Mouse (Mus musculus): ENCODE results near the gene Ttc6. TPM values are rescaled to one million over a fixed set of nuclear protein-coding genes. Genes with fewer than 3 reads are reported as not detected.

Ttc6 gene
- polyA plus RNA-seq (2014; fragmentation: Nextera tagmentation; extraction: Ambion mirVana), result 0.31 and 0.38 TPM in 2 replicates

- H3K27me3 ChIP-seq (ENCODE audit: control insufficient read depth, insufficient read depth, low read length), result no peaks in the 10 kb centered on the region
- no peak within 1 kb of the TSS for H3K9ac ChIP-seq (replicated peaks; ENCODE audit: low read length)
- H3K4me2 ChIP-seq (ENCODE audit: low read depth, low read length), result no peak within 1 kb of the TSS
- DNase-seq (ENCODE audit: low spot score) (no peak), ATAC-seq (replicated peaks; ENCODE audit: insufficient number of reproducible peaks, low FRiP score, low TSS enrichment, low read depth) (no peak)
- H3K27ac ChIP-seq (replicated peaks; ENCODE audit: low read depth, low read length), result no peak within 1 kb of the TSS
- no peaks in the 10 kb centered on the region for H3K9me3 ChIP-seq (replicated peaks; ENCODE audit: control insufficient read depth, low read length)
- H3K4me3 ChIP-seq (ENCODE audit: low read depth, low read length), result no peak within 1 kb of the TSS
- no peaks in the 10 kb centered on the region for H3K4me1 ChIP-seq (ENCODE audit: control insufficient read depth, insufficient read depth, low read length)
- WGBS, result 82% methylated on average over 6 of the region's 6 CpGs
- H3K36me3 ChIP-seq (replicated peaks; ENCODE audit: control insufficient read depth, insufficient read depth, low read depth, low read length), result no peaks in the 10 kb centered on the region
These were observed at the start of gene Ttc6 for GRCm38 (mm10) chr12:57563909-57564308. Gene Ttc6, plus strand, starts transcription at chr12:57564113.

- ATAC-seq (replicated peaks; ENCODE audit: insufficient number of reproducible peaks, low FRiP score, low TSS enrichment, low read depth) (no peak), DNase-seq (ENCODE audit: low spot score) (no peak)
- 76% methylated on average over 1 of the region's 1 CpGs for WGBS
- H3K4me3 ChIP-seq (ENCODE audit: low read depth, low read length), result no peak overlapping the region
- no peak overlapping the region for H3K9ac ChIP-seq (replicated peaks; ENCODE audit: low read length)
- no peaks in the 10 kb centered on the region for H3K9me3 ChIP-seq (replicated peaks; ENCODE audit: control insufficient read depth, low read length)
- no peaks in the 10 kb centered on the region for H3K4me1 ChIP-seq (ENCODE audit: control insufficient read depth, insufficient read depth, low read length)
- no peak overlapping the region for H3K4me2 ChIP-seq (ENCODE audit: low read depth, low read length)
- H3K36me3 ChIP-seq (replicated peaks; ENCODE audit: control insufficient read depth, insufficient read depth, low read depth, low read length), result no peaks in the 10 kb centered on the region
- no peaks in the 10 kb centered on the region for H3K27me3 ChIP-seq (ENCODE audit: control insufficient read depth, insufficient read depth, low read length)
- H3K27ac ChIP-seq (replicated peaks; ENCODE audit: low read depth, low read length), result no peak overlapping the region
These were observed 49.4 kb upstream of the Ttc6 start for GRCm38 (mm10) chr12:57514552-57514951.

GRCm38 (mm10) chr12:57515702-57516377, 48.1 kb upstream of the Ttc6 start:
- Histone ChIP-seq H3K9me3 (replicated peaks; ENCODE audit: control insufficient read depth, low read length) (no peaks in the 10 kb centered on the region), H3K27me3 (ENCODE audit: control insufficient read depth, insufficient read depth, low read length) (no peaks in the 10 kb centered on the region), H3K9ac (replicated peaks; ENCODE audit: low read length) (no peak overlapping the region), H3K36me3 (replicated peaks; ENCODE audit: control insufficient read depth, insufficient read depth, low read depth, low read length) (no peaks in the 10 kb centered on the region), H3K4me3 (ENCODE audit: low read depth, low read length) (no peak overlapping the region), H3K27ac (replicated peaks; ENCODE audit: low read depth, low read length) (no peak overlapping the region), H3K4me1 (ENCODE audit: control insufficient read depth, insufficient read depth, low read length) (no peaks in the 10 kb centered on the region), H3K4me2 (ENCODE audit: low read depth, low read length) (no peak overlapping the region)
- DNase-seq (ENCODE audit: low spot score) (no peak), ATAC-seq (replicated peaks; ENCODE audit: insufficient number of reproducible peaks, low FRiP score, low TSS enrichment, low read depth) (no peak)
- 48% methylated on average over 12 of the region's 12 CpGs for WGBS

- H3K27me3 ChIP-seq (ENCODE audit: control insufficient read depth, insufficient read depth, low read length), result peaks cover 16% of the 10 kb centered on the region
- WGBS, result 82% methylated on average over 4 of the region's 4 CpGs
These were observed 35.6 kb upstream of the Ttc6 start for GRCm38 (mm10) chr12:57528335-57528734.

GRCm38 (mm10) chr12:57530474-57530873, 33.4 kb upstream of the Ttc6 start:
- no peaks in the 10 kb centered on the region for H3K36me3 ChIP-seq (replicated peaks; ENCODE audit: control insufficient read depth, insufficient read depth, low read depth, low read length)
- no peak overlapping the region for H3K27ac ChIP-seq (replicated peaks; ENCODE audit: low read depth, low read length)
- no peak overlapping the region for H3K9ac ChIP-seq (replicated peaks; ENCODE audit: low read length)
- no peak for DNase-seq (ENCODE audit: low spot score)
- no peak for ATAC-seq (replicated peaks; ENCODE audit: insufficient number of reproducible peaks, low FRiP score, low TSS enrichment, low read depth)
- 9% methylated on average over 9 of the region's 9 CpGs for WGBS
- H3K9me3 ChIP-seq (replicated peaks; ENCODE audit: control insufficient read depth, low read length), result no peaks in the 10 kb centered on the region
- no peak overlapping the region for H3K4me2 ChIP-seq (ENCODE audit: low read depth, low read length)
- no peak overlapping the region for H3K4me3 ChIP-seq (ENCODE audit: low read depth, low read length)
- peaks cover 34% of the 10 kb centered on the region for H3K27me3 ChIP-seq (ENCODE audit: control insufficient read depth, insufficient read depth, low read length)
- no peaks in the 10 kb centered on the region; the same call in 1 of the 2 replicates for H3K4me1 ChIP-seq (ENCODE audit: control insufficient read depth, insufficient read depth, low read length)

More at GRCm38 (mm10) chr12:57528335-57528734, 35.6 kb upstream of the Ttc6 start:
- Histone ChIP-seq H3K4me3 (ENCODE audit: low read depth, low read length) (no peak overlapping the region), H3K27ac (replicated peaks; ENCODE audit: low read depth, low read length) (no peak overlapping the region), H3K4me1 (ENCODE audit: control insufficient read depth, insufficient read depth, low read length) (no peaks in the 10 kb centered on the region), H3K9me3 (replicated peaks; ENCODE audit: control insufficient read depth, low read length) (no peaks in the 10 kb centered on the region), H3K9ac (replicated peaks; ENCODE audit: low read length) (no peak overlapping the region), H3K36me3 (replicated peaks; ENCODE audit: control insufficient read depth, insufficient read depth, low read depth, low read length) (no peaks in the 10 kb centered on the region), H3K4me2 (ENCODE audit: low read depth, low read length) (no peak overlapping the region)
- no peak for DNase-seq (ENCODE audit: low spot score)
- no peak for ATAC-seq (replicated peaks; ENCODE audit: insufficient number of reproducible peaks, low FRiP score, low TSS enrichment, low read depth)

- Histone ChIP-seq H3K9me3 (replicated peaks; ENCODE audit: control insufficient read depth, low read length) (no peaks in the 10 kb centered on the region), H3K9ac (replicated peaks; ENCODE audit: low read length) (no peak overlapping the region), H3K4me2 (ENCODE audit: low read depth, low read length) (0 out of 2 replicates have a peak overlapping the region, but pooled peaks have one; percentile 11), H3K27me3 (ENCODE audit: control insufficient read depth, insufficient read depth, low read length) (peaks cover 48% of the 10 kb centered on the region), H3K4me1 (ENCODE audit: control insufficient read depth, insufficient read depth, low read length) (peaks cover 3% of the 10 kb centered on the region), H3K27ac (replicated peaks; ENCODE audit: low read depth, low read length) (no peak overlapping the region), H3K4me3 (ENCODE audit: low read depth, low read length) (no peak overlapping the region), H3K36me3 (replicated peaks; ENCODE audit: control insufficient read depth, insufficient read depth, low read depth, low read length) (no peaks in the 10 kb centered on the region)
- ATAC-seq (replicated peaks; ENCODE audit: insufficient number of reproducible peaks, low FRiP score, low TSS enrichment, low read depth) (no peak), DNase-seq (ENCODE audit: low spot score) (no peak)
- 1% methylated on average over 4 of the region's 6 CpGs for WGBS
These were observed 29.4 kb upstream of the Ttc6 start for GRCm38 (mm10) chr12:57534517-57534878.

GRCm38 (mm10) chr12:57534879-57535611, 28.9 kb upstream of the Ttc6 start:
- peak; percentile 53 for DNase-seq (ENCODE audit: low spot score)
- Histone ChIP-seq H3K4me2 (ENCODE audit: low read depth, low read length) (peak overlapping the region; percentile 11; the same call in 1 of the 2 replicates), H3K9me3 (replicated peaks; ENCODE audit: control insufficient read depth, low read length) (no peaks in the 10 kb centered on the region), H3K27me3 (ENCODE audit: control insufficient read depth, insufficient read depth, low read length) (peaks cover 48% of the 10 kb centered on the region), H3K27ac (replicated peaks; ENCODE audit: low read depth, low read length) (no peak overlapping the region), H3K36me3 (replicated peaks; ENCODE audit: control insufficient read depth, insufficient read depth, low read depth, low read length) (no peaks in the 10 kb centered on the region), H3K9ac (replicated peaks; ENCODE audit: low read length) (no peak overlapping the region), H3K4me3 (ENCODE audit: low read depth, low read length) (no peak overlapping the region), H3K4me1 (ENCODE audit: control insufficient read depth, insufficient read depth, low read length) (peaks cover 3% of the 10 kb centered on the region)
- WGBS, result under 1% methylated on average over 38 of the region's 39 CpGs
- peak; percentile 71 for ATAC-seq (replicated peaks; ENCODE audit: insufficient number of reproducible peaks, low FRiP score, low TSS enrichment, low read depth)

Measured in embryonic facial prominence, embryonic 11.5 days (tissue).